ENCODE assay signal across 8 mouse cellular contexts in genomic region chr11:83302526-83303251, GRCm38 (mm10). TPM values are rescaled to one million over a fixed set of nuclear protein-coding genes. Genes with fewer than 3 reads are reported as not detected.
A peak's percentile ranks its signal among the peaks of the same experiment; 100 is the strongest.
DNase-seq lines count a peak whose midpoint lies in the region; ATAC-seq lines count a peak whose summit lies in the region.

Gene Pex12 (minus strand): TSS chr11:83302586.

- DNase-seq in adipocyte (ENCODE audit: low spot score) = peak; percentile 96
- peak; percentile 99 for DNase-seq in embryo, embryonic 10 days (ENCODE audit: low spot score)
- peak; percentile 94 for DNase-seq in gastrocnemius, postnatal 10 days
- peak; percentile 100 for DNase-seq in induced T-regulatory cell, adult 2 months (ENCODE audit: low read depth)
- DNase-seq in left cerebral cortex, adult 9 months (ENCODE audit: low spot score in 2 of 2) = peak; percentile 78 to 96
- peak; percentile 96 for DNase-seq in right cerebral cortex, postnatal 14 days
- peak; percentile 90 to 93 for DNase-seq in urinary bladder, postnatal 36 days (ENCODE audit: low spot score in 2 of 2)

- peak; percentile 70 for ATAC-seq in megakaryocyte progenitor cell, adult 5-6 weeks (replicated peaks; ENCODE audit: poor library complexity)

RNA-seq across cellular contexts. Expression of gene Pex12, which starts in this region (rescaled TPM):
- total RNA-seq in gastrocnemius, postnatal 10 days (2021) = 10 to 100 TPM; 14.5 to 19.2 TPM
- 12.8 and 13.0 TPM in 2 replicates for total RNA-seq in megakaryocyte progenitor cell, adult 5-6 weeks (2015)
- 4.7 and 8.7 TPM in 2 replicates for total RNA-seq in megakaryocyte progenitor cell, adult 5-6 weeks (2017)

Comparison
In these comparisons a context has a peak if more than half of its experiments do, and no peak if none do; other contexts are left out.
1. Peak in every context shown above with its lines: DNase-seq and ATAC-seq.